Mouse (Mus musculus): ENCODE measurements at regions not wholly inside any gene's neighbourhood (a gene's known extent, or its start where the extent isn't known, plus 50 kb on each side); places are given as distances from the start of the nearest gene placed in this dataset.

- no peak for TF ChIP-seq CTCF (IDR thresholded peaks at IDR 0.05; ENCODE audit: low read depth)
- TF ChIP-seq EP300 (IDR thresholded peaks at IDR 0.05; ENCODE audit: low read depth): no peak
These were observed 479.5 kb downstream of the Ccdc171 start for GRCm38 (mm10) chr4:84004786-84005382.

Measured in liver, postnatal 0 days (tissue).